Mouse (Mus musculus) G1E (cell line): Measurements from ENCODE around the gene Necap1.

ENCODE experiments used
- CTCF ChIP-seq: IDR thresholded peaks from 2 replicates; pipeline ENCODE4 v1.5.1; 2012; ENCODE audit warnings: low read depth, low read length, inconsistent platforms, mixed read lengths
- GATA1 ChIP-seq: IDR thresholded peaks from 2 replicates; pipeline ENCODE4 v1.6.1; 2012; ENCODE audit warnings: borderline replicate concordance, low read length, inconsistent platforms, mixed read lengths
- TAL1 ChIP-seq: conservative IDR thresholded peaks from 2 replicates; pipeline ENCODE4 v1.6.1; 2012; ENCODE audit warnings: low read depth, low read length, inconsistent platforms, mixed read lengths

GRCm38 (mm10) chr6:122837539-122837938 is 36.7 kb upstream of the Necap1 start:
- no peak for TF ChIP-seq CTCF
- no peak for TF ChIP-seq TAL1
- TF ChIP-seq GATA1: no peak
